Mouse (Mus musculus) left cerebral cortex, adult 2 months (tissue): ENCODE results near the gene Mapk3. TPM values are rescaled to one million over a fixed set of nuclear protein-coding genes. Genes with fewer than 3 reads are reported as not detected.
A peak's percentile ranks its signal among the peaks of the same experiment; 100 is the strongest.

Source experiments
- DNase-seq, 2 experiments: peaks; one replicate each; pipeline ENCODE4 v3.0.0; 2021 to 2022; ENCODE audit warnings: low spot score in 2 of 2, mixed read lengths in 1 of 2; ENCODE audit errors: extremely low spot score in 1 of 2
- H3K27ac ChIP-seq: fragments of 200-600 bp; 2 replicates; pipeline ENCODE4 v1.8.1; 2022
- H3K4me3 ChIP-seq: fragments of 200-600 bp; 2 replicates; pipeline ENCODE4 v1.8.1; 2022
- CTCF ChIP-seq: fragments of 200-600 bp; IDR thresholded peaks from 2 replicates; pipeline ENCODE4 v1.8.1; 2022; ENCODE audit warnings: antibody characterized with exemption, mild to moderate bottlenecking, moderate library complexity
- intact Hi-C: fragments of 180-260 bp; cut with DNase I; formaldehyde crosslinking; loops from one replicate; pipeline ENCODE4 v1.15.1; 2025
- total RNA-seq, 2 experiments: library from RNA; stranded (reverse); gene quantifications; 2 replicates each; pipeline ENCODE4 v1.2.3; 2021

Mapk3 gene
- total RNA-seq, 2 experiments from 2014 or later, result 155 to 166 TPM

- peak overlapping the region; percentile 81 for H3K4me3 ChIP-seq
- no peak for DNase-seq
- peak overlapping the region; percentile 100 for H3K27ac ChIP-seq
- intact Hi-C loops, result loop anchor here (1.0 to 10.0 kb wide), 3 partner anchors 96 to 294 kb away; partner anchors contain the start of genes Atxn2l and Maz
- no peak for TF ChIP-seq CTCF
Measured at GRCm38 (mm10) chr7:126798127-126799049, 39.0 kb downstream of the Mapk3 start.

GRCm38 (mm10) chr7:126799050-126799467, 39.7 kb downstream of the Mapk3 start:
- H3K4me3 ChIP-seq, result peak overlapping the region; percentile 81
- peak; percentile 59 for TF ChIP-seq CTCF
- intact Hi-C loops, result loop anchor here (1.0 to 10.0 kb wide), 3 partner anchors 97 to 294 kb away; partner anchors contain the start of genes Atxn2l and Maz
- peak overlapping the region; percentile 100 for H3K27ac ChIP-seq
- DNase-seq, result peak; percentile 96 to 98

- DNase-seq, result peak in 1 of 2 experiments; percentile 54
- intact Hi-C loops, result loop anchor here (1.0 to 10.0 kb wide), 3 partner anchors 97 to 295 kb away; partner anchors contain the start of genes Atxn2l and Maz
- H3K4me3 ChIP-seq, result peak overlapping the region; percentile 73
- peak overlapping the region; percentile 100 for H3K27ac ChIP-seq
- peak; percentile 48 for TF ChIP-seq CTCF
Measured at GRCm38 (mm10) chr7:126799468-126800268, 40.3 kb downstream of the Mapk3 start.

- DNase-seq, result no peak
- intact Hi-C loops, result no loop called here
- peak overlapping the region; percentile 73 for H3K4me3 ChIP-seq
Measured at GRCm38 (mm10) chr7:126800269-126801056, 41.1 kb downstream of the Mapk3 start.

GRCm38 (mm10) chr7:126801057-126801422, 41.6 kb downstream of the Mapk3 start:
- no peak for DNase-seq
- TF ChIP-seq CTCF, result no peak
- H3K27ac ChIP-seq, result peak overlapping the region; percentile 100
- H3K4me3 ChIP-seq, result no peak overlapping the region
- intact Hi-C loops, result no loop called here

More at GRCm38 (mm10) chr7:126800269-126801056, 41.1 kb downstream of the Mapk3 start:
- peak overlapping the region; percentile 100 for H3K27ac ChIP-seq
- TF ChIP-seq CTCF, result no peak

GRCm38 (mm10) chr7:126802134-126802889, 42.9 kb downstream of the Mapk3 start:
- TF ChIP-seq CTCF, result no peak
- Histone ChIP-seq H3K27ac (no peak overlapping the region), H3K4me3 (no peak overlapping the region)
- no peak for DNase-seq
- intact Hi-C loops, result no loop called here

- TF ChIP-seq CTCF, result no peak
- no peak overlapping the region for H3K4me3 ChIP-seq
- intact Hi-C loops, result no loop called here
- no peak overlapping the region for H3K27ac ChIP-seq
- no peak for DNase-seq
Measured at GRCm38 (mm10) chr7:126803181-126803580, 43.8 kb downstream of the Mapk3 start.

- intact Hi-C loops, result no loop called here
- DNase-seq, result no peak
- TF ChIP-seq CTCF, result no peak
Measured at GRCm38 (mm10) chr7:126803751-126804150, 44.4 kb downstream of the Mapk3 start.

GRCm38 (mm10) chr7:126806956-126807355, 47.6 kb downstream of the Mapk3 start:
- TF ChIP-seq CTCF, result no peak
- DNase-seq, result no peak
- no peak overlapping the region for H3K4me3 ChIP-seq
- intact Hi-C loops, result no loop called here
- H3K27ac ChIP-seq, result no peak overlapping the region

More at GRCm38 (mm10) chr7:126803751-126804150, 44.4 kb downstream of the Mapk3 start:
- no peak overlapping the region for H3K27ac ChIP-seq
- no peak overlapping the region for H3K4me3 ChIP-seq

- no peak for TF ChIP-seq CTCF
- intact Hi-C loops, result no loop called here
Measured at GRCm38 (mm10) chr7:126807405-126807804, 48.0 kb downstream of the Mapk3 start.

More at GRCm38 (mm10) chr7:126807405-126807804, 48.0 kb downstream of the Mapk3 start:
- DNase-seq, result no peak
- Histone ChIP-seq H3K27ac (no peak overlapping the region), H3K4me3 (no peak overlapping the region)
